Mouse (Mus musculus): Measurements from ENCODE around the gene Yjefn3. TPM values are rescaled to one million over a fixed set of nuclear protein-coding genes. Genes with fewer than 3 reads are reported as not detected.

Yjefn3 gene
- polyA plus RNA-seq, 1 experiment from 2014 or later, result 12.8 TPM

- WGBS, result 88% methylated on average over 13 of the region's 13 CpGs
- Histone ChIP-seq H3K4me1 (replicated peaks) (0 out of 2 replicates have a peak, but pooled peaks cover 2% of the 10 kb centered on the region), H3K4me3 (no peak overlapping the region), H3K27ac (no peak overlapping the region), H3K9ac (no peak overlapping the region), H3K36me3 (peaks cover 32% of the 10 kb centered on the region), H3K9me3 (no peaks in the 10 kb centered on the region), H3K27me3 (peaks cover 33% of the 10 kb centered on the region), H3K4me2 (no peak overlapping the region)
- no peak for ATAC-seq (ENCODE audit: low FRiP score)
These were observed 27.9 kb downstream of the Yjefn3 start for GRCm38 (mm10) chr8:69874654-69875053.

GRCm38 (mm10) chr8:69874155-69874554 lies 28.4 kb downstream of the Yjefn3 start:
- H3K9ac ChIP-seq, result no peak overlapping the region
- no peak for ATAC-seq (ENCODE audit: low FRiP score)
- H3K27ac ChIP-seq, result no peak overlapping the region
- 15% methylated on average over 9 of the region's 9 CpGs for WGBS
- peaks cover 28% of the 10 kb centered on the region for H3K27me3 ChIP-seq
- no peak overlapping the region for H3K4me2 ChIP-seq
- H3K4me3 ChIP-seq, result no peak overlapping the region
- no peaks in the 10 kb centered on the region for H3K9me3 ChIP-seq
- H3K36me3 ChIP-seq, result peaks cover 32% of the 10 kb centered on the region
- H3K4me1 ChIP-seq (replicated peaks), result 0 out of 2 replicates have a peak, but pooled peaks cover 2% of the 10 kb centered on the region

- ATAC-seq (ENCODE audit: low FRiP score), result no peak
- Histone ChIP-seq H3K27me3 (0 out of 2 replicates have a peak, but pooled peaks cover under 1% of the 10 kb centered on the region), H3K4me2 (no peak overlapping the region), H3K4me1 (replicated peaks) (no peaks in the 10 kb centered on the region), H3K36me3 (peaks cover 37% of the 10 kb centered on the region), H3K27ac (no peak overlapping the region), H3K9me3 (no peaks in the 10 kb centered on the region), H3K9ac (no peak overlapping the region), H3K4me3 (no peak overlapping the region)
- WGBS, result 97% methylated on average over 6 of the region's 6 CpGs
These were observed 31.6 kb downstream of the Yjefn3 start for GRCm38 (mm10) chr8:69870907-69871306.

DNA sequence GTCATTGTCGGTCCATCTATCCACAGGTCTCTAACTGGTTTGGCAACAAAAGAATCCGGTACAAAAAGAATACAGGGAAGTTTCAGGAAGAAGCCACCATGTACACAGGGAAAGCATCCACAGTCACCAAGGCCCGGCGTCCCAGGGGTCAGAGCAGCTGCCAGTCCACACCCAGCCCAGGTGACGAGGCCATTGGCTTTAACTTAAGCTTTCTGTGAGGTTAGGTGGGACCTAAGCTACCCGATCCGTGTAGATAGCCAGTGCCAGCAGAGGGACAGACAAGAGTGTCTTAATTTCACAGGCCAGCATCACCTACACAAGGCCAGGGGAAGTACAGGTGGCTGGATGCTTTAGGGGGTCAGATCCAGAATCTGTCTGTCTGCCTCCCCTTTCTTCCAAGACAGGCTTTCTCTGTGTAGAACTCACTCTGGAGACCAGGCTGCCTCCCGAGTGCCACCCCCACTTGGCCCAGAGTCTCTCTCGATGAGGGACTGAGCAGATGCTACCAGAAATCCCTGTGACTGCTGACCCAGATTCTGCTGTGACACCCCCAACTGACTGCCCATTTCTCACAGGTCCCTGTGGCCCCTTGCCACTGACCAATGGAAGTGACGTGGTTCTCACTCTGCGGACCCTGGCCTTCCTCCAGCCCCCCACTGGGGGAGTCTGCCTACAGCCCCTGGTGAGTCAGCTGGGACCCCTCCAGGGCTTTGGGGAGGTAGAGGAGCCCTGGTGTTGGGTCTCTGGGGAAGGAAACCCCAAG lies 32.3 kb downstream of the Yjefn3 start:
- Histone ChIP-seq H3K4me3 (no peak overlapping the region), H3K27ac (no peak overlapping the region), H3K9ac (no peak overlapping the region), H3K4me1 (replicated peaks) (no peaks in the 10 kb centered on the region), H3K4me2 (no peak overlapping the region), H3K36me3 (peaks cover 39% of the 10 kb centered on the region), H3K9me3 (no peaks in the 10 kb centered on the region), H3K27me3 (no peaks in the 10 kb centered on the region)
- ATAC-seq (ENCODE audit: low FRiP score), result no peak
- 91% methylated on average over 11 of the region's 11 CpGs for WGBS

DNA sequence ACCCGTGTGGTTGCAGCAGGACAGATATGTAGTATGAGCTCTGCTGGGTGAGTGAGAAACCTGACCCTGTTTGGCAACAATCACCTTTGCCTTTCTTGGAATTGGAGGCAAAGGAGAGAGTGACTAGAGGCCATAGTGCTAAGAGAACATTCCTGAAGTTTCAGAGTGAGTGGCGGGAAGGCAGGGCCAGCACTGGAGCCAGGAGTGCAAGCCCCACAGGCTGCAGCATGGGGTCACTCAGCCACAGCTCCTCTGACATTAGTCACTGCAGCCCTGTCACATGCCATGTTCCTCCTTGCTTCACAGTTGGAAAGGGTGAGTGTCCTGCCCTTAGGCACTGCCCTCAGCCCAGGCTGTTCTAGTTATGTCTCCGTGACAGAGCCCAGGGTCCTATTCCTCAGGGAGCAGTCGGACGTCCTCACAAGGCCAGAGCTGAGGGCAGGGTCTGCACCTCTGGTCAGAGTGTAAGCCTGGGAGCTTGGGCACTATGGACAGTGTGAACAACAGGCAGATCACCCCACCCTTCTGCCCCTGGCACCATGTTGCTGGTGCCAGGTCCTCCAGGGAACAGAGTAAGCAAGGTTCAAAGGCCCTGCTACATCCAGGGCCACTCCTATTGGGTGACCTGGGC lies 34.7 kb downstream of the Yjefn3 start:
- peaks cover 55% of the 10 kb centered on the region for H3K36me3 ChIP-seq
- ATAC-seq (ENCODE audit: low FRiP score), result no peak
- H3K4me3 ChIP-seq, result no peak overlapping the region
- no peak overlapping the region for H3K27ac ChIP-seq
- 80% methylated on average over 5 of the region's 5 CpGs for WGBS
- no peak overlapping the region for H3K9ac ChIP-seq
- no peaks in the 10 kb centered on the region for H3K9me3 ChIP-seq
- no peak overlapping the region for H3K4me2 ChIP-seq
- H3K4me1 ChIP-seq (replicated peaks), result no peaks in the 10 kb centered on the region
- H3K27me3 ChIP-seq, result no peaks in the 10 kb centered on the region

DNA sequence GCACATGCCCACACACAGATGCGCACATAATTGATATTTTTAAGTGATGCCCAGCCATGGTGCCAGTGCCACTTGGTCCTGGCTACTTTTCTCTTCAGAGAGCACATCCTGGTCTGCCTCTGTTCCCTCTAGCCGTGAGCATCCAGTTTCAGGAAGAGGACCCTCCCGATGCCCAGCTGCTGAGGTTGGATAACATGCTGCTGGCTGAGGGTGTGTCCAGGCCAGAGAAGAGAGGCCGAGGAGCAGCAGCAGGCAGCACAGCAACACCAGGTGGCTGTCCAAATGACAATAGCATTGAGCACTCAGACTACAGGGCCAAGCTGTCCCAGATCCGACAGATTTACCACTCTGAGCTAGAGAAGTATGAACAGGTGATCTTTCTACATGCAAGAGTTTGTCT lies 38.3 kb downstream of the Yjefn3 start:
- Histone ChIP-seq H3K4me3 (no peak overlapping the region), H3K9ac (no peak overlapping the region; the same call in 1 of the 2 replicates), H3K9me3 (no peaks in the 10 kb centered on the region), H3K27ac (no peak overlapping the region), H3K27me3 (no peaks in the 10 kb centered on the region), H3K4me2 (no peak overlapping the region), H3K4me1 (replicated peaks) (no peaks in the 10 kb centered on the region), H3K36me3 (peaks cover 51% of the 10 kb centered on the region)
- 74% methylated on average over 5 of the region's 5 CpGs for WGBS
- no peak for ATAC-seq (ENCODE audit: low FRiP score)

- peak overlapping the region; percentile 46; the same call in 1 of the 2 replicates for H3K9ac ChIP-seq
- 92% methylated on average over 5 of the region's 5 CpGs for WGBS
- ATAC-seq (ENCODE audit: low FRiP score), result no peak
- H3K4me2 ChIP-seq, result no peak overlapping the region
- no peak overlapping the region for H3K4me3 ChIP-seq
- H3K27ac ChIP-seq, result no peak overlapping the region
- no peaks in the 10 kb centered on the region for H3K27me3 ChIP-seq
- H3K9me3 ChIP-seq, result no peaks in the 10 kb centered on the region
- peaks cover 55% of the 10 kb centered on the region for H3K36me3 ChIP-seq
- no peaks in the 10 kb centered on the region for H3K4me1 ChIP-seq (replicated peaks)
These were observed 39.0 kb downstream of the Yjefn3 start for GRCm38 (mm10) chr8:69863387-69864020.

DNA sequence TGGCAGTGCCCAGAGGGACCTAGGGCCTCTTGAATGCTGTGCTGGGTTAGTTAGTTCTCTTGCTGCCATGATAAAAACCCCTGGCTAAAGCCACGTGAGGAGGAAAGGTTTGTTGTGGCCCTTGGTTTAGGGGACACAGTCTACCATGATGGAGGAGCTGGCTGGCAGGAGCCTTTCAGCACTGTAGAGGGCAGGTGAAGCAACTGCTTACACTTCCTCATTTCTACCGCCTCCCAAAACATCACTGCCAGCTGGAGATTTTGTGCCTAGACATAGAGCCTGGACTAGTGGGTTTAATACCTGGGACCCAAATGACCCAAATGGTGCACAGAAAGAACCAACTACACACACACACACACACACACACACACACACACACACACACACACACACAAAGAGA lies 41.3 kb downstream of the Yjefn3 start:
- Histone ChIP-seq H3K9me3 (no peaks in the 10 kb centered on the region), H3K27me3 (no peaks in the 10 kb centered on the region), H3K4me2 (no peak overlapping the region), H3K27ac (no peak overlapping the region), H3K9ac (no peak overlapping the region), H3K4me1 (replicated peaks) (no peaks in the 10 kb centered on the region), H3K36me3 (peaks cover 53% of the 10 kb centered on the region), H3K4me3 (no peak overlapping the region)
- WGBS, result 63% methylated on average over 2 of the region's 2 CpGs
- ATAC-seq (ENCODE audit: low FRiP score), result no peak

DNA sequence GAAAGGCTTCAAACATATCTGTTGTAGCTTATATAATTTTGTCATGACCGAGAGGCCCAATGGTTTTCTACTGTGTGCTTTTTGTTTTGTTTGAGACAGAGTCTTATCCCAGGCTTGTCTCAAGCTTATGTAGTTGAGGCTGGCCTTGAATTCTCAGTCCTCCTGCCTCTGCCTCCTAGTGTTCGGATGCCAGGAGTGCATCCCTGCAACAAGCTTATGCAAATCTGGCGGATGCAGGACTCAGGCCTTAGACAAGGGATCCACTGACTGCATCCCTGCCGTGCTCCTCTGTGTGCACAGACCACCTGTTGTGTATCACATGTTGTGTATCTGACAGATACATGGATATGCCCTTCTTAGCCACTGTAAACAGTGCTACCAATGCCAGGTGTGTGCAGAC lies 41.7 kb downstream of the Yjefn3 start:
- H3K9ac ChIP-seq, result no peak overlapping the region
- no peaks in the 10 kb centered on the region for H3K4me1 ChIP-seq (replicated peaks)
- 61% methylated on average over 4 of the region's 4 CpGs for WGBS
- no peak for ATAC-seq (ENCODE audit: low FRiP score)
- no peaks in the 10 kb centered on the region for H3K9me3 ChIP-seq
- H3K4me3 ChIP-seq, result no peak overlapping the region
- H3K4me2 ChIP-seq, result no peak overlapping the region
- H3K36me3 ChIP-seq, result peaks cover 50% of the 10 kb centered on the region
- no peak overlapping the region for H3K27ac ChIP-seq
- no peaks in the 10 kb centered on the region for H3K27me3 ChIP-seq

- Histone ChIP-seq H3K36me3 (peaks cover 21% of the 10 kb centered on the region), H3K9me3 (no peaks in the 10 kb centered on the region), H3K4me3 (no peak overlapping the region), H3K4me1 (replicated peaks) (no peaks in the 10 kb centered on the region), H3K4me2 (no peak overlapping the region), H3K9ac (no peak overlapping the region), H3K27me3 (no peaks in the 10 kb centered on the region), H3K27ac (no peak overlapping the region)
- WGBS, result 94% methylated on average over 10 of the region's 10 CpGs
- no peak for ATAC-seq (ENCODE audit: low FRiP score)
These were observed 48.6 kb downstream of the Yjefn3 start for GRCm38 (mm10) chr8:69853869-69854268.

DNA sequence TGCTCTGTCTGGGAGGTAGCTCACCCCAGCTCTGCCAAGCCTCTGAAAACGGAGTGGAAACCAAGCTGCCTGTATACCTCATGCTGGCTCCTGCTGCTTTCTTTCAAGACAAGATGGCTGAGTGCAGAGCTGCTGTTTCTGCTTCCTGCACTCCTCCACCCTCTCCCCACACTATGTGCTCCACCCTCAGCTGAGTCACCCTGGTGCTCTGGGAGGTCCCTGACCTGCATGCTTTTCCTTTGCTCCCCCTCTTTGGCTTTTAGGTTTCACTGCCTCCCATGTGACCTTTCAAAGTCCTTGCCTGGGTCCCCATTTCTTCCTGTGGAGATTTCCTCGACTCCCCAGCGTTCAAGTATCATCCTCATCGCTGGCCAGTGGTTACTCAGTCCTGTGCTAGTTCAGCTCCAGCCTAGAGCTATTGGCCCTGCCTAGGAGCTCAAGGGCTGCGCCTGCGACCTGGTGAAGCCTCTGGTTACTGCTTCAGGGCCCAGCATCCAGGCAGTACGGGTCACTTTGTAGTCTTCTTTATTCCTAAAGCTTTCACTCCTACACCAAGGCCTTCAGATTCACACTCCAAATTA lies 51.5 kb downstream of the Yjefn3 start:
- H3K9me3 ChIP-seq, result no peaks in the 10 kb centered on the region
- H3K9ac ChIP-seq, result no peak overlapping the region
- no peak overlapping the region for H3K27ac ChIP-seq
- ATAC-seq (ENCODE audit: low FRiP score), result no peak
- H3K4me1 ChIP-seq (replicated peaks), result no peaks in the 10 kb centered on the region
- H3K4me2 ChIP-seq, result no peak overlapping the region
- 89% methylated on average over 7 of the region's 7 CpGs for WGBS
- peaks cover 23% of the 10 kb centered on the region for H3K36me3 ChIP-seq
- H3K4me3 ChIP-seq, result no peak overlapping the region
- no peaks in the 10 kb centered on the region for H3K27me3 ChIP-seq

DNA sequence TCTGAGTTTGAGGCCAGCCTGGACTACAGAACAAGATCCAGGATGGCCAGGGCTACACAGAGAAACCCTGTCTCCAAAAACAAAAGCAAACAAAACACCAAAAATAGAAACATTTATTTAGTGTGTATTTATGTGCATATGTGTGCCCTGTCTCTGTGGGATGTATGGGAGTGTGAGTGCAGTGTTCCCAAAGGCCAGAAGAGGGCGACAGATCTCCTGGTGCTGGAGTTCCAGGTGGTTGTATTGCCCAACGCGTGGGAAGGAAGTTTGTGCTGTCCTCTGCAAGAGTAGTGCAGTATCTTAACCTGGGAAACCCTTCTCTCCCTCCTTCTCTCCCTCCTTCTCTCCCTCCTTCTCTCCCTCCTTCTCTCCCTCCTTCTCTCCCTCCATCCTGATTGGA lies 52.6 kb downstream of the Yjefn3 start:
- 32% methylated on average over 3 of the region's 3 CpGs for WGBS
- Histone ChIP-seq H3K9ac (no peak overlapping the region), H3K27me3 (no peaks in the 10 kb centered on the region), H3K36me3 (peaks cover 23% of the 10 kb centered on the region), H3K27ac (no peak overlapping the region), H3K9me3 (no peaks in the 10 kb centered on the region), H3K4me1 (replicated peaks) (no peaks in the 10 kb centered on the region), H3K4me3 (no peak overlapping the region), H3K4me2 (no peak overlapping the region)
- ATAC-seq (ENCODE audit: low FRiP score), result no peak
